Mouse (Mus musculus): Measurements from ENCODE around the gene Ccz1.

DNA sequence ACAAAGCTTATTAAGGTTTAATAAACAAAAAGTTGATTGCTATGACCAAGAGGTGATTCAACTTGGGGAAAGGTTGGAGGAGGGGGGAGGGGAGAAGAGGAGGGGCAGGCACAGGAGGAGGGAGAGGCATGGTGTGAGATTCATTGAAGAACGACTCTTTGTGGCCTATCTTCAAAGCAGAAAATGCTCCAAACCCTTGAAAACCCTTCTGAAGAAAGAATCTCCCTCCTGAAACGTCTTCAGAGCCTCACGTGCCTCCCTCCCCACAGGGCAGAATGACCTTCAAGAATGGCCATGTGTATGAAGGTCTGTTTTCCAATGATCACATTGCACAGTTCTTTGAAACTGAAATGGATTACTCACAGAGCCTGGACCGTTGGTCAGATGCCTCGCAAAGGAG is 64.7 kb downstream of the Ccz1 start:
- TF ChIP-seq POLR2A (IDR thresholded peaks at IDR 0.05; ENCODE audit: borderline replicate concordance, low read depth, low read length) (no peak), CTCF (IDR thresholded peaks at IDR 0.05; ENCODE audit: low read depth, low read length) (no peak)
